Mouse (Mus musculus): Measurements from ENCODE around the gene Ubap2. TPM values are rescaled to one million over a fixed set of nuclear protein-coding genes. Genes with fewer than 3 reads are reported as not detected.

The Ubap2 gene
- total and polyA plus RNA-seq, 3 experiments: 22.7 to 170 (median 127) TPM

GRCm38 (mm10) chr4:41284087-41284486, 9.1 kb upstream of the Ubap2 start:
- TF ChIP-seq MAX (IDR thresholded peaks at IDR 0.05; ENCODE audit: low read length) (no peak), JUND (IDR thresholded peaks at IDR 0.05; ENCODE audit: low read depth, low read length) (no peak)
- Histone ChIP-seq H3K4me3 (ENCODE audit: control insufficient read depth in 1 of 2, insufficient read depth in 1 of 2, low read depth in 2 of 2, low read length in 2 of 2) (no peak overlapping the region), H3K27me3 (ENCODE audit: control insufficient read depth in 1 of 2, insufficient read depth in 2 of 2, low read length in 2 of 2) (no peaks in the 10 kb centered on the region), H3K9me3 (replicated peaks; ENCODE audit: insufficient read depth, low read length) (no peaks in the 10 kb centered on the region), H3K9ac (ENCODE audit: control insufficient read depth, low read depth, low read length, poor library complexity, severe bottlenecking) (no peak overlapping the region), H3K36me3 (ENCODE audit: control insufficient read depth in 1 of 2, insufficient read depth in 2 of 2, low read length in 2 of 2) (no peaks in the 10 kb centered on the region), H3K4me1 (ENCODE audit: control insufficient read depth in 1 of 2, insufficient read depth in 2 of 2, low read length in 2 of 2) (no peaks in the 10 kb centered on the region), H3K79me2 (ENCODE audit: control insufficient read depth, insufficient read depth, low read length, poor library complexity) (no peaks in the 10 kb centered on the region), H3K27ac (ENCODE audit: control insufficient read depth, low read depth, low read length) (no peak overlapping the region)
- DNase-seq (ENCODE audit: low read depth, low spot score): no peak

GRCm38 (mm10) chr4:41275927-41276326, 983 bp upstream of the Ubap2 start:
- H3K9me3 ChIP-seq (replicated peaks; ENCODE audit: insufficient read depth, low read length): no peaks in the 10 kb centered on the region
- H3K27me3 ChIP-seq (ENCODE audit: control insufficient read depth in 1 of 2, insufficient read depth in 2 of 2, low read length in 2 of 2): no peaks in the 10 kb centered on the region
- peaks cover 2 to 26% of the 10 kb centered on the region in 2 experiments; a peak in 3 of 4 replicates for H3K36me3 ChIP-seq (ENCODE audit: control insufficient read depth in 1 of 2, insufficient read depth in 2 of 2, low read length in 2 of 2)
- DNase-seq (ENCODE audit: low read depth, low spot score): no peak
- peak overlapping the region; percentile 96 for H3K9ac ChIP-seq (ENCODE audit: control insufficient read depth, low read depth, low read length, poor library complexity, severe bottlenecking)
- H3K4me3 ChIP-seq (ENCODE audit: control insufficient read depth in 1 of 2, insufficient read depth in 1 of 2, low read depth in 2 of 2, low read length in 2 of 2): peak overlapping the region in 1 of 2 experiments; percentile 92; a peak in 3 of 4 replicates
- peaks cover 37% of the 10 kb centered on the region for H3K79me2 ChIP-seq (ENCODE audit: control insufficient read depth, insufficient read depth, low read length, poor library complexity)
- peaks cover 6 to 22% of the 10 kb centered on the region in 2 experiments; a peak in 3 of 4 replicates for H3K4me1 ChIP-seq (ENCODE audit: control insufficient read depth in 1 of 2, insufficient read depth in 2 of 2, low read length in 2 of 2)
- TF ChIP-seq EP300 (IDR thresholded peaks at IDR 0.05; ENCODE audit: low read depth in 1 of 2, low read length in 2 of 2) (peak in 1 of 2 experiments; percentile 22; a peak in 1 of 4 replicates), BHLHE40 (IDR thresholded peaks at IDR 0.05; ENCODE audit: borderline replicate concordance, low read depth, low read length) (peak; percentile 74; the same call in 1 of the 2 replicates), USF1 (IDR thresholded peaks at IDR 0.05; ENCODE audit: low read depth, low read length) (peak; percentile 84), ZMIZ1 (IDR thresholded peaks at IDR 0.05; ENCODE audit: low read depth, low read length) (0 out of 2 replicates have a peak, but pooled peaks have one; percentile 33), USF2 (IDR thresholded peaks at IDR 0.05; ENCODE audit: borderline replicate concordance in 1 of 2, insufficient read depth in 1 of 2, low read depth in 1 of 2, low read length in 2 of 2) (peak in 1 of 2 experiments; percentile 51; a peak in 1 of 4 replicates), SIN3A (IDR thresholded peaks at IDR 0.05; ENCODE audit: low read length) (no peak), ELF1 (IDR thresholded peaks at IDR 0.05; ENCODE audit: low read depth, low read length) (0 out of 2 replicates have a peak, but pooled peaks have one; percentile 10), MYB (IDR thresholded peaks at IDR 0.05; ENCODE audit: low read depth, low read length) (no peak)
- peak overlapping the region; percentile 97 for H3K27ac ChIP-seq (ENCODE audit: control insufficient read depth, low read depth, low read length)

- no peaks in the 10 kb centered on the region for H3K9me3 ChIP-seq (replicated peaks; ENCODE audit: insufficient read depth, low read length)
- peak; percentile 82 for DNase-seq (ENCODE audit: low read depth, low spot score)
- TF ChIP-seq ZMIZ1 (IDR thresholded peaks at IDR 0.05; ENCODE audit: low read depth, low read length) (no peak), ETS1 (IDR thresholded peaks at IDR 0.05; ENCODE audit: low read depth, low read length) (0 out of 2 replicates have a peak, but pooled peaks have one; percentile 6), MXI1 (IDR thresholded peaks at IDR 0.05; ENCODE audit: low read depth, low read length) (peak; percentile 75; the same call in 1 of the 2 replicates), RCOR1 (IDR thresholded peaks at IDR 0.05; ENCODE audit: low read depth, low read length) (no peak), MAZ (IDR thresholded peaks at IDR 0.05; ENCODE audit: low read depth, low read length) (peak; percentile 78; the same call in 1 of the 2 replicates), MYC (IDR thresholded peaks at IDR 0.05; ENCODE audit: low read depth, low read length) (peak; percentile 23; the same call in 1 of the 2 replicates), NELFE (IDR thresholded peaks at IDR 0.05; ENCODE audit: low read depth, low read length) (no peak), ZKSCAN1 (IDR thresholded peaks at IDR 0.05; ENCODE audit: low read depth, low read length) (no peak), BHLHE40 (IDR thresholded peaks at IDR 0.05; ENCODE audit: borderline replicate concordance, low read depth, low read length) (0 out of 2 replicates have a peak, but pooled peaks have one; percentile 17), ELF1 (IDR thresholded peaks at IDR 0.05; ENCODE audit: low read depth, low read length) (peak; percentile 14; the same call in 1 of the 2 replicates), MAX (IDR thresholded peaks at IDR 0.05; ENCODE audit: low read length) (no peak), POLR2A (IDR thresholded peaks at IDR 0.05; ENCODE audit: control insufficient read depth in 1 of 2, insufficient read depth in 1 of 2, low read depth in 1 of 2, low read length in 2 of 2, poor library complexity in 1 of 2) (peak in 1 of 2 experiments; percentile 53; a peak in 1 of 4 replicates), USF2 (IDR thresholded peaks at IDR 0.05; ENCODE audit: borderline replicate concordance in 1 of 2, insufficient read depth in 1 of 2, low read depth in 1 of 2, low read length in 2 of 2) (no peak)
- peaks cover 50% of the 10 kb centered on the region for H3K79me2 ChIP-seq (ENCODE audit: control insufficient read depth, insufficient read depth, low read length, poor library complexity)
- peak overlapping the region; percentile 83 to 92 for H3K4me3 ChIP-seq (ENCODE audit: control insufficient read depth in 1 of 2, insufficient read depth in 1 of 2, low read depth in 2 of 2, low read length in 2 of 2)
- no peaks in the 10 kb centered on the region for H3K27me3 ChIP-seq (ENCODE audit: control insufficient read depth in 1 of 2, insufficient read depth in 2 of 2, low read length in 2 of 2)
- H3K9ac ChIP-seq (ENCODE audit: control insufficient read depth, low read depth, low read length, poor library complexity, severe bottlenecking): peak overlapping the region; percentile 99
- peaks cover 6 to 27% of the 10 kb centered on the region in 2 experiments; a peak in 3 of 4 replicates for H3K4me1 ChIP-seq (ENCODE audit: control insufficient read depth in 1 of 2, insufficient read depth in 2 of 2, low read length in 2 of 2)
- peaks cover 8 to 32% of the 10 kb centered on the region in 2 experiments for H3K36me3 ChIP-seq (ENCODE audit: control insufficient read depth in 1 of 2, insufficient read depth in 2 of 2, low read length in 2 of 2)
- peak overlapping the region; percentile 99 for H3K27ac ChIP-seq (ENCODE audit: control insufficient read depth, low read depth, low read length)
Measured at GRCm38 (mm10) chr4:41274377-41274979, 466 bp downstream of the Ubap2 start.

Data from MEL (cell line).